Mouse (Mus musculus) common myeloid progenitor, adult 5-6 weeks (primary cell): ENCODE measurements at regions not wholly inside any gene's neighbourhood (a gene's known extent, or its start where the extent isn't known, plus 50 kb on each side); places are given as distances from the start of the nearest gene placed in this dataset.

Experiments
- ATAC-seq: replicated peaks from 2 replicates; pipeline ENCODE4 v1.8.0; 2016; ENCODE audit warnings: low read depth, mild to moderate bottlenecking, moderate TSS enrichment, inconsistent platforms; ENCODE audit not compliant: poor library complexity, severe bottlenecking

DNA sequence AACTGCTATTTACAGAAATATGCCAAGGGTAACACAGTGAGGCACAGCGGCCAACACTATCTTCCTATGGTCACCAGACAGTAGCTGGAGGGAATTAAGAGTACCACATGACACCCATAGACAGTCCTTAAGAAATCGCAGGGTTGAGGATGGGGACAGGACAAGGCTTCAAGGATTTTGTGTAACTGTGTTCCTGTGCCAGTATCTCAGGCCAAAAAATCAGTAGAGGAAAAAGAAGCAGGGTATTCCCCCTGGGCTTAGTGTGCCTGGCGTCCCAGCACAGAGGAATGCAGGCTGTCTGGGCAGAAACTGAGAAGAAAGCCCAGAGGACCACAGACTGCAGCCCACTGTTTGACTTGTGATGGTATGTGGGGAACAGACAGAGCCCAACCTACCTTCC is 147.3 kb downstream of the Ptger3 start:
- no peak for ATAC-seq

DNA sequence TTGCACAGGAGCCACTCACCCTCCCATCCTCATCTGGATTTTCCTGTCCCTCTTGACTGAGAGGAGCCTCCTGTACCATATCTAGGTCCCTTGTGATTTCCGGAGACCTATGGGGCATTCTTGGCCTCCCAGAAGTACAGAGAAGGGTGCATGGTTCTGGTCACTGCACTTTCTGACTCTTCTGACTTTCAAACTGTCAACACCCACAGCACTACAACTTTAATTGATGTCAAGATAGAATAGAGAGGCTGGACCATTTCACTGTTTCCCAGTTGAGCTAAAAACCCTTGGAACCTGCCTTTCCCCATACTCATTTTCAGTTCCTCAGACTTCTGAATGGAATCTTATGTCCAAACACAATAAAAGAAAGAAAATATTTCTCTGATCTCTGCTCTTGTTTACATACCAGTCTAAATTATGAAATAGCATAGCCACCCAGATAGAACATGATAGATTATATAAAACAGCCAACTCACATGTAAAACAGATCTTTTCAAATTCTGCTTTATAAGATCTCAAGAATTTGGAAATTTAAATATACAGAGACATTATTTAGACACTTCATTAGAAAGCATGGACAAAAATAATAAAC is 144.2 kb downstream of the Ptger3 start:
- ATAC-seq = no peak

DNA sequence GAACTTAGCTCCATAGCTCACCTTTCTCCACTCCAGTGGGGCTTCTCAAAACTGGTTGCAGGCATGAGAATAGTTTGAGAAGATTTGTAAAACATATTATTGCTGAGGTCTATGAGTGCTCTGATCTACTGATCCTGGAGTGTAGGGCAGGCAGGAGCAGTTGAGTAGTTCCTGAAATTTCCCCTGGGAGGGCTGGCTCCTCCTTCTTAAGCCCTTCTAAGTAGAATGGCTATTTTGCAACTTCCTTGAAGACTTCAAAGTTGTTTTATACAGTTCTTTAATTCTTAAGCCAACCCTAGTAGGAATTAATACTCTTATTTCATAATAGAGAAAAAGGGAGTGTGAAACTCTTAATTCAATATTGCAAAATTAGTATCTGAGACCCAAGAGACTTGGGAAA is 133.3 kb downstream of the Ptger3 start:
- ATAC-seq = peak; percentile 57

DNA sequence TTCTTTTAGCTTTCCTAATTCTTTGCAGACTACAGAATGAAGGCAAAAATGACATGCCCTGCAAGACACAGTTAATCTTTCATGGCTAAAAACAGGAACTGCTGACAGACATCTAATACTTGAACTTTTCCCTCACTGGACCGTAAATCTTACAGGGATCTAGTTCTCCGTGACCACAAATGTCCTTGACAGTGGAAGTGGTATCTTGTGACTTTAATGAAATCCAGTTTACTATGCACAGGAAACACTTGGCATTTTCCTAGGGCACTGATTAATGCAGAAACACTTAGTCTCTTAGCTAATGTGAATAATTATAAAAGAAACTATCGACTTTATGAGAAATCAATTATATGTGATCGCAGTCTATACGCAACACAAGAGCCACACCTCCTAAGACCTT is 131.8 kb downstream of the Ptger3 start:
- ATAC-seq = peak; percentile 86

DNA sequence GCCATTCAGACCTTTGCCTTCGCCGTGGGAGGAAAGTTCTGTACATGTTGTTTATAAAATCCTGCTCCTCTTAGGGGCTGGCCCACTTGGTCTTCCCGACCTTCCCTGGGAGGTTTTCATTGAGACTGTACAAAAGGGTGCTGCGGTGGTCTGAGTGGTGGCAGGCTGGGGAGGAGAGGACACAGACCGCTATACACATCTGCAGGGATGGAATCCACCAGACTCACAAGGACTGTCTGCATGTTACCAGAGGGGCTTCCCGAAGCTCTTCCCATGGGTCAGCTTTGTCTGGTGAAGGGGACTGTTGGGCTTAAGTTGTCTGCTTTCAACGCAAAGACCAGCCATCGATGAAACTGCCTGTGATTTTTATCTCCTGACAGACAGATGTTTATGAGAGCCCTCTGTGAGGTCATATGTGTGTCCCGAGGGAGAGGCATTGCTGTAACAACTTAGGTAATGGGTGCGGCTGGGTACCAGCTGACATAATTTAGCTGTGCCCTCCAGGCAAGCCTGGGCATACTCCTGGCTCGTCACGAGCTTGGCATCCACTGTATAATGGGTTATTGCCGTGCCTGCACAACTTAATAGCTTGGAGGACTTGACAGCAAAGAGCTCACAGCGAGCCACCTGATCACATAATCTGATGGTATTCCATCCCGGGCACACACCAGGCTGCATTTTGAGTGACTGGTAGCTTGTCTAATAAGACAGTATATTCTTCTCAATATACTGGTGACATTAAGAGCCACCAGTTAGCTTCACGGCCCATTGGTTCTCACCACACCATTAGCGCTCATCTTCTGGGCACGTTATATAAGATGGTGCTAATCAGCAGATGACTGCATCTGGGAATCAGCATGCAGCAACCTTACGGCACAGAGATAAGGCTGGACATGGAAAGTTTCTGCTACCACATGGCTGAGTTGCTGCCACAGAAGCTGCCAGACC is 128.7 kb downstream of the Ptger3 start:
- no peak for ATAC-seq
